Mouse (Mus musculus) heart, adult 11 months (tissue): ENCODE measurements around the gene Sod1.

Experiments
- DNase-seq: peaks from one replicate; pipeline ENCODE4 v3.0.0; 2022

Sod1 gene

DNA sequence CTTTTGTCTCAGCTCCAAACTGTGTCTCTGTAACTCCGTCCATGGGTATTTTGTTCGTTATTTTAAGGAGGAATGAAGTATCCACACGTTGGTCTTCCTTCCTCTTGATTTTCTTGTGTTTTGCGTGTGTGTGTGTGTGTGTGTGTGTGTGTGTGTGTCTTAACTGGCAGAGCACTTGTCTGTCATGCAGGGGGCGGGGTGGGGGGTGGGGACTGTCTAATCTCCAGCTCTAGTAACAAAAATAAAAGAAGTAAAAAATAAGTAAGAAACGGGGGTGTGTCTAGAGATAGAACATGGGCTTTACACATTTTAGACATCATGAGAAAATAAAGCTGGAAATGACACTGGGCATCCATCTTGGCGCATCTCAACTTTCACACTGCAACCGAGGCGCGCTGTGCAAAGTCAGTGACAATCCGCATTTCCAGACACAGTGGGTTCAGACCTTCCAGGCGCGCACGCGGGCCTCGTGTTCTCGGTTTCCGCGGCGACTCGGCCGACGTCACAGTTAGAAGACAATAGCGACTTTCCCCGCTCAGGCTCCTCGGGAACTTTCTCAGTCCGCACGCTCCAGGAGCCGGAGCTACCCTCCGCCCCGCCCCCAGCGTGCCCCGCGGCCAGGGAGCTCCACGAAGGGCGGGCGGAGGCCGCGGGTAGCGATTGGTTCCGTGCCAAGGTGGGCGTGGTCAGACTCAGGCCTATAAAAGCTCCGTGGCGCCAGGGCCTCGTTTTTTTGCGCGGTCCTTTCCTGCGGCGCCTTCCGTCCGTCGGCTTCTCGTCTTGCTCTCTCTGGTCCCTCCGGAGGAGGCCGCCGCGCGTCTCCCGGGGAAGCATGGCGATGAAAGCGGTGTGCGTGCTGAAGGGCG, at the start of gene Sod1:
Gene Sod1, plus strand, starts transcription at position 729 of the 866 bp plus-strand sequence.
- peak; percentile 99 for DNase-seq

DNA sequence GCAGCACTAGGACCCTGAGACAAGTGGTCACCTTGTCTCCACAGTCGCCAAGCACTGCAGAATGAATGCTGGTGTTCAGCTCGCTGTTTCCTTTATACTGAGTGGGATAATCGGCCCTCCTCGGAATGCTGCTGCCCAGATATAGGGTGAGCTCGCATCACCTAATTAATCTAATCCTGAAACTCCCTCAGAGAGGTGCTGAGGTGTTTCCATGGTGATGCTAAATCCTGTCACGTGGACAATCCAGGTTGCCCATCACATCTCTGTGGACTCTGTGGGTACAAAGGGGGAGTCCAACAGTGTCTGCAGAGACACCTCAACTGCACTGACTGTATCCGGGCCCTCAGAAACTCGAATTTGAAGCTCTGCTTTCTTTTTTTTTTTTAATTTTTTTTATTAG, 49.1 kb upstream of the Sod1 start:
- DNase-seq, result no peak

DNA sequence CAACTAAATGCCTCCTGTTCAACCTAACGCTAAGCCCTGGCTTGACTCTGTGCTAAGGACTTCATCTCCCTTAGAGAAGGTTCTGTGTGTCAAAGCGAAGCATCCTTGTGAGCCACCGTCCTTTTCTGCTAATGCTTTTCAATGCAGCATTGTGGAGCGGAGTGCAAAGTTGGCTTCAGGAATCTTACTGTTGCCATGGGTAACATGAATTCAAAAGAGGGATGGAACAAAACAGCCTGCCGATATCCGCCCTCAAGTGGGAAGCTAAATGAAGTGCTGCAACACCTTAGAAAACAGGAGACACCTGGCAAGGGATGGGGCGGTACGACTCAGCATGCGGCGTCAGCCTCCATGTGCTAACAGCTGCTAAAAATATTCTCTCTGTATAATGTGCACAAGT, 44.1 kb upstream of the Sod1 start:
- peak; percentile 74 for DNase-seq

DNA sequence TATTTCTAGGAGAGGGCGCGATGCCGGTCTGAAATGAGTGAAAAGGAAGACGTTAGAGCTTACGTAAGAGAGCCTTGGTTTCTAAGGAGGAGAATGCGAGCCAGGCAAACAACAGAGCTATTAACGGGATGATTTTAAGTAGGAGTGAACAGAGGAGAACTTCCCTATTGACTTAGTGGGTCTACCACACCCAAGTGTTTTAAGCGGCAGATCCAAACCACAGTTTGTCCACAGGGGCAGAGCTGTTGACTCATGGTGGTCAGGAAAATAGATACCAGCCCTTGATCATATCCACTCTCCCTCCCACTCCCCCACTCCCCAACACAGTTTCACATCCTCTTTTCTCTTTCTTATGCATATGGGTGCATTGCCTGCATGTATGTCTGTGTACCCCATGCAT, 43.1 kb upstream of the Sod1 start:
- DNase-seq, result peak; percentile 97

DNA sequence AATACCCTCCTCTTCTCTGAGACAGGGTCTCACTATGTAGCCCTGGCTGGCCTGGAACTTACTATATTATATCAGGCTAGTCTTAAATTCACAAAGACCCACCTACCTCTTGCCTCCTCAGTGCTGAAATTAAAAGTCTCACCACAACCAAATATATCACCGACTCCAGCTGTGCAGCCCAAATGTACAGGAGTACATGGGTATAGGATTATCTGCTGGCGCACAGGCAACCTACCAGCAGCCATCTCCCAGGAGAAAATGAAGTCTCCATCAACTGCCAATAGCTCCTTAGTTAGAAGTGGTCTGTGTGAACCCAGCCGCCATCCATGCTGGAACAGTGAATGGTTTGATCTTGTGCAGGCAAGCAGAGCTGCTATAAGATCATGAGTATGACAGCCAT, 42.1 kb upstream of the Sod1 start:
- peak; percentile 57 for DNase-seq

DNA sequence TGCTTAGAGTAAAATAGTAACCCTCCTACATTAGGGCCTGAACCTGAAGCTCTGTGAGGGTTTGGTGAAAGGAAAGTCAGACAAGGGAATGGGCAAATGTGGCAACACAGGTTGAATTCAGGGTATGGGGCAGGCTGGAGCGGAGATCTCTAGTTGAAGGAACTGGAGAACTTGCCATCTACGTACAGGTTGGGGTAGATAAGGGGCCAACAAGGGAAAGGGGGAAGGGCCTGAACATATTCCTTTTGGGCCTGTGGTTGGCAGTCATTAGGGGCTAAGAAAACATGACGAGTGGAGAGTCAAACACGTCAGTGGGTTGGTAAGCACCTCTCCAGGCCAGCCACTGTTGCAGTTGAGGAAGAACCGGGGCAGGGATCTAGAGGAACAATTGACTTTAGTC, 40.7 kb upstream of the Sod1 start:
- no peak for DNase-seq

DNA sequence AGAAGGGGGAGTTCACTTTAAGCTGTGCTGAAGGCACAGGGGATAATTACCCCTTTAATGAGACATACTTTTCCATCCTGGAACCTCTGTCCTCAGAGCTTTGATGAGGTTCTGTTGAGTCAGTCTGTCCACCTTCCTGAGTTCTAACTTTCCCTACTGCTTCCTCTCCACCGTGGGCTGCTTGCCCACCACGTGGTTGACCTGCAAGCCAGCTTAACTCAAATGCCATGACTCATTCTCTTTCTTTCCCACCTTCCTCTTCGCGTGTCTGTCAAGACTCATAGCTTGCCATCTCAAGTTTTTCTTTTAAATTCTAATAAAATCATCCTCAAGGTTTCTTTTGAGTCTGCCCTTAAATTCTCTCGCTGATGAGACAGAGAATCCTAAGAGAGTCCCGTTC, 39.6 kb upstream of the Sod1 start:
- DNase-seq, result peak; percentile 48

DNA sequence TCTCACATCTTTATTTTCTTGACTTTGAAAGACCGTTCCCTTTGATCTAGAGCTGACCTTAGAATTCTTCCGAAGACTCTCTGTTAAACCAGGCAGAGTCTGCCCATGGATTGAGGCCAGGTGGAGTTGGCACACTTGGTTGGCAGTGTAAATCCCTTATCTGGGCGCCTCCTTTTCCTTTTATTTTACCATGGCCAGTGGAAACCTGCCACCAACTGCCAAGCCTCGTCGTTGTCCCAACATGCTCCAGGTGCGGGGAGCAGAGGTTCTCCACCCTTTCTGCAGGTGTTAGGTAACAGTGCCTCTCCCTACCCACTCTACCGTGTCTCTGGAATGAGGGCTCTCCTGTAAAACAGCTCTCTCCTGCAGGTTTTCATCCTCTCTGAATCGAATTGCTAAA, 38.9 kb upstream of the Sod1 start:
- peak; percentile 92 for DNase-seq

DNA sequence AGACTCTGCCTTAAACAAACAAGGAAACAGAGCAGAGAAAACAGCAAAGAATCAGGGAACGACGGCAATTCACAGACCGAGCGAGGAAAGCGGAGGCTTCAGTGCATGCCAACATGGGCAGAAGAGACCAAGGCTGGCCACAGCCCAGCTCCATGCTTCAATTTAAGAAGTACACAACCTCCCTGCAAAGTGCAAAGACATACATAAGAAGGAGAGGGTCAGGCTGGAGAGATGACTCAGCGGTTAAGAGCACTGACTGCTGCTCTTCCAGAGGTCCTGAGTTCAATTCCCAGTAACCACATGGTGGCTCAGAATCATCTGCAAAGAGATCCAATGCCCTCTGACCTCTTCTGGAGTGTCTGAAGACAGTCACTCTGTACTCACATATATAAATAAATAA, 36.4 kb upstream of the Sod1 start:
- DNase-seq, result no peak

DNA sequence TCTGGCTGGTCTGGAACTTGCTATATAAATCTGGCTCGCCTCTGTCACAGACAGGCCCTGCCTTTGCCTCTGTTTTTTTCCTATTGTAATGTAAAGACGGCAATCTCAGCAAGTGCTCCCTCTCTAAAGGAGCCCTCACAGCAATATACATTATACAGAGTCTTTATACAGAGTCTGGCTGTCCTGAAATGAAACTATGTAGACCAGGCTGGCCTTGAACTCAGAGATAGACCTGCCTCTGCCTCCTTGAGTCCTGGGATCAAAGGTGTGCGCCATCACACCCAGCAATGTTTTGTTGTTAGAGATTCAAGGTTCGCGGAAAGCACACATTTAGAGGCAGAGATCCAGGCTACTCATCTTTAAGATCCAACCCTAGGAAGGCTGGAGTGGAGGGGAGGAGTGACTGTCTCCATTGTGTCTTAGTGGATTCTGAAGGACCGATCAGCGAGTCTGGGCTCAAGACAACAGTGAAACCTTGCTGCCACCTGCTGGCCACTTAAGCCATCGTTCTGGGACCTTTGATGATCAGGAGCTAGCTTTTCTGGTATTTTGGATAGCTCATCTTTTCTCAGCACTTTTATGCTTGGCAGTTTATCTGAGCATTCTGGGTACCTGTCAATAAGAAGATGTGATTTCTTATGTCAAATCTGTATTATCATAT, 34.5 kb upstream of the Sod1 start:
- peak; percentile 94 for DNase-seq

DNA sequence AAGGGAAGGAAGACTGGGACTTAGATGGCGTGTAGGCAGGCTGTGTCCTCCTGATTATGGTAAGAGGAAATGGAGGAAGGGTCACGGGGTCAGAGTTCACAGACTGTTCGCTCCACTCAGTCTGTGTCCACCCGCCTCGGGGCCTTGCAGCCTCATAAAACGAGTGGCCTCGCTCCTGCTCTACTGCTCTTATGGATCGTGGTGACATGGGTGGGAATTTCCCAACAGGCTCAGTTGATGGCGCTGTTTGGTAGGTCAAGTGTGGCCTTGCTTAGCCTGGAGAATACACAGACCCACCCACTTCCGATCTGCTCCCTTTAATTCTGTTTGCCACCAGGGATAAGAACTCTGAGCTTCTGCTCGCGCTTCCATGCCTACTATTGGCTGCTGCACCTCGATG, 33.1 kb upstream of the Sod1 start:
- peak; percentile 95 for DNase-seq

DNA sequence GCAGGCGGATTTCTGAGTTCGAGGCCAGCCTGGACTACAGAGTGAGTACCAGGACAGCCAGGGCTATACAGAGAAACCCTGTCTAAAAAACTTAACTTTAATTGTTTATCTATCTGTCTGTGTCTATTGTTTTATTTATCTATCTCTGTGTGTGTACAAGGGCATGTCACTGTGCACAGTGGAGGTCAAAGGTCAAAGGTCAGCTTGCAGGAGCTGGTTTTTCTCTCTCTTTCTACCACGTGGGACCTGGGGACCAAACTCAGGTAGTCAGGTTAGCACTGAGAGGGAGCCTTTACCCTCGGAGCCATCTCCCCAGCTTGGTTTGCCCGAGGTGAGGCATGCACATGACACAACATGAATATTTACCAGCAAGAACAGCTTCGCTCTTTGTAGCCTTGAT, 29.3 kb upstream of the Sod1 start:
- DNase-seq, result no peak

DNA sequence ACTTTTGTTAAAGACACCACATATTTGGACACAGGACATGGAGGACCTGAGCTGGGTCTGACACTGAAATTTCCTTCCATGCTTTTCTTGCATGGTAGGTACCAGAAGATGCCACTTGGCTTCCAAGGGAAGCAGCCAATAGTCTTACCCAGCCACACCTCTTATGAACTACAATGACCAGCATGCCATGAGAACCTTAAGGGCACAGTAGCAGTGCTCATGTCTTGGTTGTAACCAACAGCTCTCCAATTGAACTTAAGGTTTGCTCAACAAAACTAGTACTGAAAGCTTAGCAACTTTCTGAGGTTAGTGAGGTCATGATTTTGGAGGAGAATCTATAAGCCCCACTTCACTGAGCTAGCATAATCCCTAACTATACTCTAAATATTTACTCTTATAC, 26.8 kb upstream of the Sod1 start:
- DNase-seq, result no peak

DNA sequence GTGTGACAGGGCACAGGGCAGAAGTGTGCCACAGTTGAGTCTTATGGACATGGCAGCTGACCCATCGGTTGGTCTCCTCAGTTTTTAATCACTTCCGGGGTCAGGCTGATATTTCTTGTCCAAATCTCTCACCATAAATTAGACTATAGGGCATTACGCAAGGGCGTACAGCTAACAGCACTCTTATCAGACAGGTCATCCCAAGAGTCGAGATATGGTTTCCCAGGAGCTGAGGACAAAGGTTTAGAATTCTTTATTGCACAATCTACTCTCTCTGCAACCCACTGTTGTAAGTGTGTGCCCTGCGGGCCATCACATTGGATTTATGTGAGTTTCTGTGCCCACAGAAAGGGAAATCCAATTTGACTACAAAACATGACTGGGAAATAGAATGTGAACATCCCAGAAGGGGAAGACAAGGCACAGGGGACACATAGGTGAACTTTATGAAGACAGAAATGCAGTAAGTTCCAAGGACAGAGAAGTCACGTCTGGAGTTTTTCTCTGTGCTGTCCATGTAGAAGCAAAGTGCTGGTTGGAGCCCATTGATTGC, 23.8 kb upstream of the Sod1 start:
- DNase-seq, result no peak

DNA sequence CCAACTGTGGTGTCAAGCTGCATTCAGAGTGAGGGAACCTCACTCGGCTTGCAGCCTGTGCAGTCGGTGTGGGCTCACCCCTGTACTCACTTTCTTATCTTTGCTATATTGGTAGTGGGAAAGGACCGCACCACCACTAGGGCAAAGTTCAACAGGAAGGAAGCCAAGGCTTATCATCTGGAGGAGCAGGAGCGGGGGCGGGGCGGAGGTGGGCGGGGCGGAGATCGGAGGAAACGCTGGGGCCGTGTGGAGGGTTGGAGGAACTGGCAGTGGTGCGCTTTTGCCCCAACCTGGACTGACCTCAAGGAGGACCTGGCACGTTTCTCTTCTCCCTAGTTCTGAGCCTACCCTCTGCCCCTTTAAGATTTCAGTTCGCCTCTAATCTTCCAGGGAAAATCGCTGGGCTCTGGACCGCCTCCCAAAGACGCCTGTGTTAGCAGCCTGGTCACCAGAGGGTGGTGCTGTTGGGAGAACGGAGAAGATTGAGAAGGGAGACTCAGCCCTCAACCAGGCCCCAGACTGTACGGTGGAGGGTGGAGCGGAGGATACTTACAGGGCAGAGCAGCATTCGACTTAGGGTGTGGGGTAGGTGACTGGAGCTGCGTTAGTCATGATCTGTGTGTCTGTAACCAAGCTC, 23.1 kb upstream of the Sod1 start:
- peak; percentile 98 for DNase-seq

DNA sequence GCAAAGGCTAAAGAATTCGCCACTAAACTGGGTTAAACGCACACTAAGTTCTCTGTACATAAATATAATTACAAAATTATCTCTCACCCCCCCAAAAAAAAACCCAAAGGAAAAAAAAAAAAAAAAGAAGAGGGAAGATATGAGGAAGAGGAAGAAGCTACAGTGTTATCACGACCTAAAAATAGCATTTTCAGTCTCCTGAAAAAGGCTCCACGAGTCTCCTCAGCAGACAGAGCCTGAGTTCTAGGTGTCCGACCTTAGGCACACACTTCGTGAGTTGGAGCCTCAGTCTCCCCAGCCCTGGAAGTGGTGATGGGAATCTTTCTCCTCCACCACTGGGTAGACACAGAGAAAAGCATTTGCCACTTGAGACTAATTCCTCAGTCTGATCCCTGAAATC, 21.9 kb upstream of the Sod1 start:
- no peak for DNase-seq

DNA sequence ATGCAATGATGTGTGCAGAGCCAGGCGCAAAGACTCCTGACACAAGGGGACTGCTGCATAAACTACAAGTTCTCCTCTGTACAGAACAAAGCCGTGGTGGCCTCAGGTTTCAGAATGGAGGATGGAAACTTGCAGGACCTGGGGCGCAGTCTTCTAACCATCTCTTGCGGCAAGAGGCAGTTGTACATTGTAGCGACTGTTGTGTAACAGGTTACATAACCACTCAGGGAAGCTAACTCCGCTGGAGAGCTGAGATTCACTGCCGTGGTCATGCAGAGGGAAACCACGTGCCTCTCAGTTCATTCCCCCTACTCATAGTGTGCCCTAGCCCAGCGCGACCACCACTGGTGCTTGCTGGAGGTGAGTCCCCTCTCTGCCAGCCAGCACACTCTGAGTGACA, 21.4 kb upstream of the Sod1 start:
- no peak for DNase-seq

DNA sequence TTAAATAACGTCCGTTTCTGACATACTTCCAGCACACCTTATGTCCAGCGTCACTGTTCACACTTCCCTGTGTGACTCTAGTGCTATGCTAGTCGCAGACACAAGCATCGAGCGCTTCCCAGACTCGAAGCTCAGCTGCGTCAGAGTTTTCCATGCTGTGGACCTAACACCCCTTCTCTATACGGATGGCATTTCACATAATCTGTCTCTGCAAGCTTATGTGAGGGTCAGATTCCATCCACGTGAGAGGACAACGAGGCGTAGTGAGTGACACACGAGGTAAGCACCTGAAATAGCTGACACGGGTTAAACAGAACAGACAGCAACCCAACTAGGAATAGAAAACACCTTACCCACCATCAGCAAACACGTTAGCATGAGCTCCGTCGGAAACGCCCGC, 18.4 kb upstream of the Sod1 start:
- DNase-seq, result no peak

DNA sequence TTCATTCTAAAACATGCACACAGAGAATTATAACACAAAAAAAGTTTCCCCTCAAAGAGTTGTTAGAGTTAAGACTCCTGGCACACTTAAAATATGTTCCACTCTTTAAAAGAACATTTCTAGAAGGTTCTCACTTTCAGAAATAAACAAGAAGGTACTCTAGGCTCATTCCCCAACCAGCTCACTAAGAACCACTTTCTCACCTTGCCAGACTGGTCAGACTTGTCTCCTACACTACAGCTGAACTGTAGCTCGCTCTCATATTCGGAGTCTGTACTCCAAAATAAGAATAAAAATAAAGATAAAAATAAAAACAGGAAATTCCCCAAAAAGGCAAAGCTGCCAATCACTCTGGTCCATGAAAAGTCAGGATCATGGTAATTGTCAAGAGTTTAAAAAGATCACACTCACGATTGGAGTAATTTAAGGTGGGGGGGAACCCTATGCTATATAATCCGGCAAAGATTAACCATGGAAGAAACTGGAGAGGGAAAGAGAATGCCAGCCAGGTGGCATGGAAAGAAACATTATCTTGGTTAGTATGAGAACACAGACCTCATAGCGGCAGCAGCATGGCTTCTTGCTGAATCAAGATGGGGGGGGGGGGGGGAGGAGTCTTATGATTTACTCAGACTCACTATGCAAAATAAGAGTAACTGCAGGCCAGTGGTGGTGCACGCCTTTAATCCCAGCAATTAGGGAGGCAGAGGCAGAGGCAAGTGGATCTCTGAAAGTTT, 17.2 kb upstream of the Sod1 start:
- peak; percentile 45 for DNase-seq

DNA sequence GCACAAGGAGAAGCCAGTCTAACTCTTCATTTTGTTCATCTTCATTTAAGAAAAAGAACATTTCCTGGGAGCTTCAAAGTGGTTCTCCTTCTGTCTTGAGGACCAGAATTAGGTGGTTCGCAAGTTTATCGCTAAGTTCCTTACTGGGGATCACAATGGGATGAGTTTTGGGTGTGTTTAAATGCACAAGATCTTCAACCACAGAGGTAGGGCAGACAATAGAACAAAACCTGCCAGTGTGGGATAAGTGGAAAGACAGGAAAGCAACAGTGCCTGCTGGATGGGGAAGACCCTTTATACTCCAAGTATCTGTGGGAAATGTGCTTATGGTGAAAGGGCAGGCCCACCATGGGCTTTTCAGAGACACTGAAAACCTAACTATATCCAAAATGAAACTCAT, 15.7 kb upstream of the Sod1 start:
- DNase-seq, result peak; percentile 35

DNA sequence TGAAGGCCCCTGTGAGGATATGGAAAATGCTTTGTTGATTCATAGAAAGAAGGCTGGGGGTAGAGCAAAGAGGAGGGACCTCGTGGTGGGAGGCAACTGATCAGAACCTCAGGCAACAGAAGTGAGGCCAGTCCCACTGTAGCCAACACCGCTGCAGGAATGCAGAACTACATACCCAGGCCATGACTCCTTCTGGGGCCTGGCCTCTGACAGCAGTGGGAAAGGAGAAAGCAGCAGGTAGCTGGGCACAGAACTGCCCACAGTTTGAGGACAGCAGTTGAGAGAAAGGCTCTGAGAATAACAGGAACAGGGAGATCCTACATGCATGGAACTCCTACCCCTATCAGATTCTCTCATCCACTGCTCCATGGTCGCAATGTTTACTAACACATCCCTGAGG, 11.6 kb upstream of the Sod1 start:
- DNase-seq, result peak; percentile 64

DNA sequence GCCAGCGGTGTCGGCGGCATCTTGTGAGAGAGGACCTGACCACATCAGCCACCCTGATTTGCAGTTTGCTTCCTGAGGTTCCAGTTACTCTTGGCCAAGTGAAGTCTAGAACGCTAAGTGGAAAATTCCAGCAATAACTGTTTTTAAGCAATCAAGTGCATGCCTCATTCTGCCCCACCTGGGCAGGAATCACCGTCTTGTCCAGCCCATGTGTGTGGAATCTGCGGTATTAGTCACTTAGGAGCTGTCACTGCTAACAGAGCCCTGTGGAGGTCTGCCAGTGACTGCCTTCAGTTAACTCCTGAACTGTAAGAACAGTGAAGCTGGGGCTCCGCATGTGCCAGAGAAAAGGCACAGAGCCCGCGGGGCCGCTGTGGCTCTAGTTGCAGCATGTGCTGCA, 9.8 kb upstream of the Sod1 start:
- peak; percentile 74 for DNase-seq

DNA sequence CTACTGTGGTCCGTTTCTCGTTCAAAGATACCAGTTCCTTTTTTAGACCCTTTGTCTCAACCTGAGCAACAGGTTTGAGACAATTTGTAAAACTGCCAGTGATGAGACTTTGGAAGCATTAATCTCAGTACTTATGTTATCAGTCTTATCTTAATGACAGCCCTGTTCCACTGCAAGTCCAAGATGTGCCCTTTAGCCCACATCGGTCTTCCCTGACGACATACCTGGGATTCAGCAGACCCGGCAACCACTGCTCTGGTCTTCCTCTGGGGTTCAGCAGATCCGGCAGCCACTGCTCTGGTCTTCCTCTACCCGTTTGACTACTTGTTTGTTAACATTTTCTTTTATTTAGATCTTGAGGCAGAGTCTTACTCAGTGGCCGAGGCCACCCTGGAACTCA, 8.8 kb upstream of the Sod1 start:
- peak; percentile 39 for DNase-seq
